Mouse (Mus musculus) monocyte, adult 2 months (primary cell): ENCODE measurements around the gene Map3k6.
A peak's percentile ranks its signal among the peaks of the same experiment; 100 is the strongest.

Source experiments
- DNase-seq, 2 experiments: peaks; one replicate each; pipeline ENCODE4 v3.0.0; 2022; ENCODE audit warnings: low spot score in 2 of 2, low read depth in 1 of 2

Map3k6 gene

DNA sequence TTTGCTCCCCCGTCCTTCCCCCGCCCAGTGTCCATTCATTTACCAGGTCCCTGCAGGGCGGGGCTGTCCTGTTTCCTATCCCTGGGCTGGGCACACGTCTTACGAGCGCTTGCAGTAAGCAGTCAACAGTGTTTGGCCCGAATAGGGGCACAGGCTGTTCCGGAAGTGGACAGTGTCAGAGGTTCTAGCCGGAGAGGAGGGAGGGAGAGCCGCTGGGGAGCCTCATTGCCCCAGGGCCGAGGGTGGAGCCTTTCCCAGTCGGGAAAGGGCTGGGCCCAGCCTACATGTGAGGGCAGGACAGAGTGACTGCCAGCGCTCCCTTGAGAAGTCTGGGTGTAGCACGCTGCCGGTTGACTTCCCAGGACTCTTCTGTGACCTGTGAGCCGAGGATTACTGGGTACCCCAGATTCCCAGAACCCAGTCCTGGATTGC is at the start of gene Map3k6:
TSS of gene Map3k6 (plus strand) at position 329 of the 432 bp plus-strand sequence.
- peak; percentile 9 to 27 for DNase-seq

DNA sequence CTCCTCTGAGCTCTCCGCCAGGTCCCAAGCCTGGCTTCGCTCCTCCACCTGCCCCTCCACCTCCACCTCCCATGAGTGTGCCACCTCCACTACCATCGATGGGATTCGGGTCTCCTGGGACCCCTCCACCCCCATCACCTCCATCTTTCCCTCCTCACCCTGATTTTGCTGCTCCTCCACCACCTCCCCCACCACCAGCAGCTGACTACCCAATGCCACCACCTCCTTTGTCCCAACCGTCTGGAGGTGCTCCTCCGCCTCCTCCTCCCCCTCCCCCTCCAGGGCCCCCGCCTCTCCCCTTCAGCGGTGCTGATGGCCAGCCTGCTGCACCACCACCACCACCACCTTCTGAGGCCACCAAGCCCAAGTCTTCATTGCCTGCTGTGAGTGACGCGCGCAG is 46.1 kb upstream of the Map3k6 start:
- no peak for DNase-seq

DNA sequence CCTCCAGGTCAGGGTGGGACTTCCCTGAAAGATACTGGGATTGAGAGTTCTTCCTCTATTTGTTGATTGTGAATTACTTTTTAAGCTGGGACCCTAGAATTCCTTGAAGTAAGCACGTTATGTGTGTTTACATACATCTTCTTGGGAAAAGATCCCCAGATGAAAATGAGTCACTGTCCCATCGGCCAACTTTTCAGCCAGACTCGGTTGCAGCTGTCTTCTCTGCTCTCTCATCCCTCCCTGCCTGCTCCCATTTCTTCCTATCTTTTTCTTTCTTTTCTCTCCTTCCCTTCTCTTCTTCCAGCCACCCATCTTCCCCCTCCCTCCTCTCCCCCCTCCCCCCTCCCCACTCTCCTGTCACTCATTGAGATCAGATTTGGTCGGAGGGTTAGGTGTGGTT is 45.6 kb upstream of the Map3k6 start:
- no peak for DNase-seq

GRCm38 (mm10) chr4:133196136-133196535 is 44.5 kb upstream of the Map3k6 start:
- DNase-seq = no peak

- DNase-seq = no peak
These were observed 43.8 kb upstream of the Map3k6 start for GRCm38 (mm10) chr4:133196852-133197251.

GRCm38 (mm10) chr4:133197355-133197754 is 43.3 kb upstream of the Map3k6 start:
- DNase-seq = no peak

DNA sequence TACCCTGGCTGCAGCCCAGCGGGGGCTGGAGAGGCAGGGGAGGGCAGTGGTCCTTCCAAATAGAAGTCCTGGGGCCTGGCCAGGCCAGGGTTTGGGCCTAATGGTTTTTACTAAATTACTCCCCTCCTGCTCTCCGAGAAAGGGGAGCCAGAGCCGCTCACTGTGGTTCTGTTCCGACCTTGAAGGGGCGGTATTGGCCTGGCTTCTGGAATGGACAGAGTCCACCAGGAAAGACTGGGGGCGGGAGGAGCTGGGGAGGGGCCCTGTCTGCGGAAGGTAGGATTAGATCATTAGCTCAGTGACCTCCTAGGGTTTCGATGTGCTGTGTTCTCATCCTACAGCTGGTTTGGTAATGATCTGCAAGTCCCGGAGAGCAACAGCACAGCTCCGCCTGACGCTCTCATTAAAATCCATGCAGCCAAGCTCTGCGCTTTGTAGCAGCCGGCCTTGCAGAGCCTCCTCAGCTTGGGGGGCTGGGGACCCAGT is 42.8 kb upstream of the Map3k6 start:
- DNase-seq = no peak

- no peak for DNase-seq
These were observed 42.1 kb upstream of the Map3k6 start for GRCm38 (mm10) chr4:133198337-133199180.

DNA sequence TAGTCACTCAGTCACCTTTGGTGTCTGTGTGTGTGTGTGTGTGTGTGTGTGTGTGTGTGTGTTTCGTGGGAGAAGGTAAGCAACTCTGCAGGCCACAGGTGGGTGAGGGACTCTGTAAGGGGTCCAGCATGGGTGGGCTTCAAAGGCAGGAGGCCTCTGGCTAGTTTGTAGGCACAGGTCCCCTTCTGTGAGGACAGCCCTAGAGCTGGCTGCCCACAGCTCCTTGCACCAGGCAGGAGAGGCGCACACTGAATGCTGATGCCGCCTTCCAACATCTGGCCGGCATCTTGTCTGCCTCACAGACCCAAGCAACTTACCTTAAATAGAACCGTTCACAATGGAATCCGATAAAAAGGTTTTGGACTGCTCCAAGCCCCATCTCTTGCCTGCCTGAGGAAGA is 40.9 kb upstream of the Map3k6 start:
- DNase-seq = no peak

GRCm38 (mm10) chr4:133200343-133200742 is 40.3 kb upstream of the Map3k6 start:
- DNase-seq = no peak

DNA sequence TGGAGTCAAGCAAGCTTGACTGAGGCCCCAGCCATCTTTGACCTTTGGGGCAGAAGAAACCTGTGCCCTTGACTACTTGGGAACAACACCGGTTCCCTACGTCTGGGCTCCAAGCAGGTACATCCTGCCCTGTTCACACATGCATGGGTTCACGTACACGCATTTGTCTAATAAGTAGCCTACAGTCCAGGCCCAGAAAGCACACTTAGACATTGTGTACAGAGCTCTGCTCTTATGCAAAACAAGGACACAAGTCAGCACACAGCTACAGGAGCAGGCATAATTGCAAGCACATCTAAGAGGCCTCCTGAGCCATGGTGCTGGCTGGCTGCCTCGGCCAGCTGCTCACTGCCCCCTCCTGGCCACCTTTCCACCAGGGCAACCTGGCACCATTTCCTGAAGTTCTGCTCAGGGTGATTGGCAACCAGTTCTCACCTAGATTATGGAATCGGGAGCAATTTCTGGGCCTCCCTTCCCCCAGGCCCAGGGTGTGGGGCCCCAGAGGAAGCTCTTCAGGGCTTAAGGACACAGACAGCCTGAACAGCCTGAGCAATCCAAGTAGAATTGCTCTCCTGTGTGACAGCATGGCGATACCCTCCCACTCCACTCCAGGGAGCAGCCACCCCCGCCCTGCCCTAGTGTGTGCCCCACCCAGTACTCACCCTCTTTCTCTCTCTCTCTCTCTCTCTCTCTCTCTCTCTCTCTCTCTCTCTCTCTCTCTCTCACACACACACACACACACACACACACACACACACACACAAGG is 39.4 kb upstream of the Map3k6 start:
- peak in 1 of 2 experiments; percentile 22 for DNase-seq

GRCm38 (mm10) chr4:133202254-133202653 is 38.4 kb upstream of the Map3k6 start:
- DNase-seq = no peak

- DNase-seq = no peak
These were observed 37.0 kb upstream of the Map3k6 start for GRCm38 (mm10) chr4:133203591-133203990.

DNA sequence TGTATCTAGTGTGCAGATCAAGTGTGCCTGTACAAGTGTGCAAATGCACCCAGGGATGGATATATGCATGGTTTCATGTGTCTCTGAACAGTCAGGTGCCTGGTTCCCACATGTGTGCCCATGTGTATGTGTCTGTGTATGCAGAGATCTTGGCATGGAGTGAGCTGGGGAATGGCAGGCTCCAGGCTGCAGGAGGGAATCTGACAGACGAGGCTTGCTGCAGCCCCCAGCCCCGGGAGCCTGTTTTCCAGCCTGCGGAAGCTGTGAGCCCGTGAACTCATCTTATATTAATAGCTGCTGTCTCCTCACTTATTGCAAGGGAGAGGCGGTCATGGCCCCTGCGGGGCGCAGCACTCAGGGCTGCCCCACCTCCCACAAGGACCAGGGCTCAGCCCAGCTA is 36.2 kb upstream of the Map3k6 start:
- no peak for DNase-seq

- DNase-seq = peak in 1 of 2 experiments; percentile 32
These were observed 31.3 kb upstream of the Map3k6 start for GRCm38 (mm10) chr4:133209366-133209765.

DNA sequence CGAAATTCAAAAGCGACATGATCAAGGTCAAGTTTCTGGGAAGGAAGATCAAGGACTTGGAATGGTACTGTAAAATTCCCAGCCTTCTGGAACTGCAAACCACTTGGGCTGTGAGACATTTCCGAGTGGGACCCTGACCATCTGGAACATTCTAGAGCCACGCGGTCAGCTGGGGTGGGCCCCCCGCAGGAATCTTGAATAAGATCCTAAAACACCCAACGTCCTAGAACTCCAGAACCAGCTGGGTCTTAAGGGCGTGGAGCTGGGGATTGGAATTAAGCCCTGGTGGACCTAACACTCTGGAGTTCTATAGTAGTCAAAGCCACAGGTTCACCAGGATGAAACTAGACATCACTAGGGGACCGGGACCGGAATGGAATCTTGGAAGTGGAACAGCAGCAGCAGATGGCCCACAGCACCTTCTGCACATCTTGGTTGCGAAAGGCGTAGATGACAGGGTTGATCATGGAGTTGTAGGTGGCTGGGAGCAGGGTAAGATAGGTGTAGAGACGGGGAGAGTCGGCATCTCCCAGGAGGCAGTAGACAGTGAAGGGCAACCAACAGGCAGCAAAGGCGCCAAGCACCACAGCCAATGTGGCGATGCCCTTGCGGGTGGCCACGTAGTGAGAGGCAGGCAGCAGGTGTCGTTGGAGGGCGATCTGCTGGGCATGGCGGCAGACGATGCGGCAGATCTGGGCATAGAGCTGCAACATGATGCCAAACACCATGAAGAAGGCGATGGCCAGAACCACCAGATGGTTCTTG is 30.4 kb upstream of the Map3k6 start:
- no peak for DNase-seq

DNA sequence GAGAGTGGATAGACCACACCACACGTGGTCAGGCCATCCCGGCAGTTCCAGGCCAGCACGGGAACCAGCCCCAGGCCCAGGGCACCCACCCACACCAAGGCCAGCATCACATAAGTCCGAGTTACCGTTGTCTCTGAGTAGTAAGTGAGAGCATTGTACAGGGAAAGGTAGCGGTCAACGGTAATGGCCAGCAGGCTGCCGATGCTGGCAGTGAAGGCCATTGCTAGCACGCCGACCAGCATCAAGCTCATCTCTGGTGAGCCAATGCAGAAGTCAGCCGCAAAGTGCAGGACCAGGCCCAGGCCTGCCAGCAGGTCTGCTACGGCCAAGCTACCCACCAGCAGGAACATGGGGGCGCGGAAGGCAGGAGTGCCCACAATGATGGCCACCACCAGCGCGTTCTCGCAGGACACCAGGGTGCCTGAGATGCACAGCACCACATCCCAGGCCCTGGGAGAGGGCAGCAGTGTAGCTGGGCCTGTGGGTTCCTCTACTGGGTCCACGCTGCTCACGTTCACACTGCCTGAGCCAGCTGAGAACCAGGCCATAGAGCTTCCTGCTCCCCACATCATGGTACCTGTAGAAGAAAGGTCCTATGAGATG is 29.7 kb upstream of the Map3k6 start:
- DNase-seq = no peak

DNA sequence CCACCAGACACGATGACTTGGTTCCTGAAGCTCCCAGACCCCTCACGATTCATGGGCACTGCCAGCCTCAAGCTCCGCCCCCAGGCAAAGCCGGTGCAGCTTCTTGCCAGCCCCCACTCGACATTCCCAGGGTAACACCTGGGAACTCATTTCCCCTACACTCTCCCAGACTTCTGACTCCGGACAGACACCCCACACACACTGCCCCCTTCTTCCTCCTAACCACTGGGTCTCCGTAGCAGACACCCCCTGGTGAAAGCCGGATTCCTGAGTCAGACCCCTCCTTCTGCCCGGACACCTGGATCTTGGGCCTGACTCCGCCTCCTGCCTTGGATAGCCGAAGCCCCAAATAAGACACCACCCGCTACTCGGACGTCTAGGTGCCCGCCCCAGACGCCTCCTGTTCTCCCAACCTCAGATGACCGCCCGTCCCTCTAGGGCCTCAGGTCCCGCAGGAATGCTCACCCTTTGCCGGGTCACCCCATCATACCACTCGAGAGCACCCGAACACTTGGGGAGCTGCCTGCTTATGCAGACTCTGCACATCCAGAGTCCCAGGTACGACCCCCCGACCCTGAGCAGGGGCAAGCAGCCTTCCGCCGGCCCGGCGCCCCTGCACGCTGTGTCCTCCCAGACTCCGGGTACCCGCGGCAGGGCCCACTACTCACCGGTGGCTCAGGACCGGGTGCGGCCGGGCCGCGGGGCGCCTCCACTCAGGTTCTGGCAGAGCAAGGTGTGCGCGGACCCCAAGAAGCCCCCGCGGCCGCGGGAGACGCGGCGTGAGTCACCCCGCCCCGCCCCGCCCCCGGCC is 28.7 kb upstream of the Map3k6 start, which contains the start of the genes Cd164l2 and Gpr3:
TSS of gene Cd164l2 (plus strand) at position 381 of the 811 bp plus-strand sequence.
TSS of gene Gpr3 (minus strand) at position 786 of the 811 bp plus-strand sequence.
- DNase-seq = no peak

GRCm38 (mm10) chr4:133212562-133213267 is 27.9 kb upstream of the Map3k6 start:
- DNase-seq = peak in 1 of 2 experiments; percentile 66
